Mouse (Mus musculus): Measurements from ENCODE around the gene A530064D06Rik. TPM values are rescaled to one million over a fixed set of nuclear protein-coding genes. Genes with fewer than 3 reads are reported as not detected.
"Not testable (repeated sequence)": the region's sequence is repeated elsewhere in the genome, so short reads cannot be mapped to it uniquely, and the experiment has no call there.

Gene A530064D06Rik
- polyA plus RNA-seq (2015; fragmentation: Nextera tagmentation; extraction: Ambion mirVana) = 0.17 TPM in 1 of 2 replicates, not detected in the other

- H3K4me2 ChIP-seq; ATAC-seq (ENCODE audit: insufficient number of reproducible peaks, low FRiP score, low TSS enrichment, low read depth); H3K27me3 ChIP-seq; H3K9me3 ChIP-seq; H3K36me3 ChIP-seq; H3K4me3 ChIP-seq; H3K9ac ChIP-seq; H3K27ac ChIP-seq; H3K4me1 ChIP-seq: not testable (repeated sequence)
- WGBS = 68% methylated on average over 2 of the region's 2 CpGs
Observed at GRCm38 (mm10) chr17:48167103-48167502, at the start of gene A530064D06Rik. TSS of gene A530064D06Rik (minus strand) at chr17:48167275.

GRCm38 (mm10) chr17:48215429-48215828 is 48.4 kb upstream of the A530064D06Rik start:
- Histone ChIP-seq H3K9me3 (no peaks in the 10 kb centered on the region), H3K27ac (no peak overlapping the region), H3K27me3 (no peaks in the 10 kb centered on the region), H3K4me1 (no peaks in the 10 kb centered on the region), H3K36me3 (no peaks in the 10 kb centered on the region), H3K4me2 (no peak overlapping the region), H3K9ac (no peak overlapping the region), H3K4me3 (no peak overlapping the region)
- WGBS = 88% methylated on average over 1 of the region's 1 CpGs
- ATAC-seq (ENCODE audit: insufficient number of reproducible peaks, low FRiP score, low TSS enrichment, low read depth) = no peak

GRCm38 (mm10) chr17:48213511-48213910 is 46.4 kb upstream of the A530064D06Rik start:
- Histone ChIP-seq H3K4me1 (no peaks in the 10 kb centered on the region), H3K4me2 (no peak overlapping the region), H3K9me3 (no peaks in the 10 kb centered on the region), H3K4me3 (no peak overlapping the region), H3K36me3 (no peaks in the 10 kb centered on the region), H3K27me3 (no peaks in the 10 kb centered on the region), H3K9ac (no peak overlapping the region), H3K27ac (no peak overlapping the region)
- no peak for ATAC-seq (ENCODE audit: insufficient number of reproducible peaks, low FRiP score, low TSS enrichment, low read depth)
- WGBS = 70% methylated on average over 5 of the region's 5 CpGs

- H3K4me3 ChIP-seq = no peak overlapping the region
- H3K27me3 ChIP-seq = no peaks in the 10 kb centered on the region
- no peaks in the 10 kb centered on the region for H3K4me1 ChIP-seq
- H3K9ac ChIP-seq = no peak overlapping the region
- no peak overlapping the region for H3K4me2 ChIP-seq
- 93% methylated on average over 12 of the region's 12 CpGs for WGBS
- H3K27ac ChIP-seq = no peak overlapping the region
- no peak for ATAC-seq (ENCODE audit: insufficient number of reproducible peaks, low FRiP score, low TSS enrichment, low read depth)
- H3K9me3 ChIP-seq = no peaks in the 10 kb centered on the region
- H3K36me3 ChIP-seq = no peaks in the 10 kb centered on the region
Observed at GRCm38 (mm10) chr17:48212596-48212995, 45.5 kb upstream of the A530064D06Rik start.

GRCm38 (mm10) chr17:48203086-48203485 is 36.0 kb upstream of the A530064D06Rik start:
- Histone ChIP-seq H3K9ac (no peak overlapping the region), H3K36me3 (no peaks in the 10 kb centered on the region), H3K4me3 (no peak overlapping the region), H3K27me3 (no peaks in the 10 kb centered on the region), H3K9me3 (0 out of 2 replicates have a peak, but pooled peaks cover 6% of the 10 kb centered on the region), H3K4me1 (no peaks in the 10 kb centered on the region), H3K27ac (no peak overlapping the region), H3K4me2 (no peak overlapping the region)
- ATAC-seq (ENCODE audit: insufficient number of reproducible peaks, low FRiP score, low TSS enrichment, low read depth) = no peak
- 94% methylated on average over 12 of the region's 12 CpGs for WGBS

- Histone ChIP-seq H3K9ac (no peak overlapping the region), H3K4me2 (no peak overlapping the region), H3K4me3 (no peak overlapping the region), H3K4me1 (no peaks in the 10 kb centered on the region), H3K27ac (no peak overlapping the region), H3K27me3 (no peaks in the 10 kb centered on the region), H3K36me3 (no peaks in the 10 kb centered on the region), H3K9me3 (no peaks in the 10 kb centered on the region)
- WGBS = 67% methylated on average over 2 of the region's 2 CpGs
- ATAC-seq (ENCODE audit: insufficient number of reproducible peaks, low FRiP score, low TSS enrichment, low read depth) = no peak
Observed at GRCm38 (mm10) chr17:48192366-48192765, 25.3 kb upstream of the A530064D06Rik start.

GRCm38 (mm10) chr17:48185252-48185651 is 18.2 kb upstream of the A530064D06Rik start:
- H3K27ac ChIP-seq = no peak overlapping the region
- H3K4me2 ChIP-seq = no peak overlapping the region
- H3K4me1 ChIP-seq = no peaks in the 10 kb centered on the region
- H3K36me3 ChIP-seq = no peaks in the 10 kb centered on the region
- WGBS = 78% methylated on average over 5 of the region's 5 CpGs
- no peak for ATAC-seq (ENCODE audit: insufficient number of reproducible peaks, low FRiP score, low TSS enrichment, low read depth)
- no peaks in the 10 kb centered on the region for H3K9me3 ChIP-seq
- H3K27me3 ChIP-seq = no peaks in the 10 kb centered on the region
- no peak overlapping the region for H3K4me3 ChIP-seq
- no peak overlapping the region for H3K9ac ChIP-seq

GRCm38 (mm10) chr17:48157382-48158076 is 9.5 kb downstream of the A530064D06Rik start:
- no peak for ATAC-seq (ENCODE audit: insufficient number of reproducible peaks, low FRiP score, low TSS enrichment, low read depth)
- H3K4me3 ChIP-seq = no peak overlapping the region
- no peaks in the 10 kb centered on the region for H3K4me1 ChIP-seq
- H3K36me3 ChIP-seq = no peaks in the 10 kb centered on the region
- no peak overlapping the region for H3K9ac ChIP-seq
- H3K27ac ChIP-seq = no peak overlapping the region
- no peak overlapping the region for H3K4me2 ChIP-seq
- no peaks in the 10 kb centered on the region for H3K9me3 ChIP-seq
- no peaks in the 10 kb centered on the region for H3K27me3 ChIP-seq
- 45% methylated on average over 1 of the region's 1 CpGs for WGBS

GRCm38 (mm10) chr17:48146120-48146519 is 21.0 kb downstream of the A530064D06Rik start, which contains the start of gene 9830107B12Rik:
TSS of gene 9830107B12Rik (minus strand) at chr17:48146268.
- 75% methylated on average over 3 of the region's 3 CpGs for WGBS
- Histone ChIP-seq H3K27me3 (no peaks in the 10 kb centered on the region), H3K9ac (no peak within 1 kb of the TSS), H3K4me3 (no peak within 1 kb of the TSS), H3K36me3 (no peaks in the 10 kb centered on the region), H3K9me3 (no peaks in the 10 kb centered on the region), H3K4me2 (no peak within 1 kb of the TSS), H3K4me1 (no peaks in the 10 kb centered on the region), H3K27ac (no peak within 1 kb of the TSS)
- no peak for ATAC-seq (ENCODE audit: insufficient number of reproducible peaks, low FRiP score, low TSS enrichment, low read depth)

- H3K9me3 ChIP-seq = no peaks in the 10 kb centered on the region
- no peak overlapping the region for H3K27ac ChIP-seq
- no peaks in the 10 kb centered on the region for H3K4me1 ChIP-seq
- H3K9ac ChIP-seq = no peak overlapping the region
- no peak overlapping the region for H3K4me2 ChIP-seq
- 78% methylated on average over 2 of the region's 2 CpGs for WGBS
- H3K36me3 ChIP-seq = no peaks in the 10 kb centered on the region
- H3K27me3 ChIP-seq = no peaks in the 10 kb centered on the region
- no peak overlapping the region for H3K4me3 ChIP-seq
- ATAC-seq (ENCODE audit: insufficient number of reproducible peaks, low FRiP score, low TSS enrichment, low read depth) = no peak
Observed at GRCm38 (mm10) chr17:48132810-48133209, 34.3 kb downstream of the A530064D06Rik start.

- WGBS = 91% methylated on average over 20 of the region's 20 CpGs
- ATAC-seq (ENCODE audit: insufficient number of reproducible peaks, low FRiP score, low TSS enrichment, low read depth) = no peak
- H3K9ac ChIP-seq = no peak overlapping the region
- no peak overlapping the region for H3K4me3 ChIP-seq
- H3K27ac ChIP-seq = no peak overlapping the region
- H3K4me2 ChIP-seq = no peak overlapping the region
- no peaks in the 10 kb centered on the region for H3K27me3 ChIP-seq
- no peaks in the 10 kb centered on the region for H3K4me1 ChIP-seq
- no peaks in the 10 kb centered on the region for H3K9me3 ChIP-seq
- H3K36me3 ChIP-seq = no peaks in the 10 kb centered on the region
Observed at GRCm38 (mm10) chr17:48120456-48120855, 46.6 kb downstream of the A530064D06Rik start.

GRCm38 (mm10) chr17:48119656-48120055 is 47.4 kb downstream of the A530064D06Rik start:
- no peaks in the 10 kb centered on the region for H3K27me3 ChIP-seq
- WGBS = 24% methylated on average over 3 of the region's 3 CpGs
- no peak for ATAC-seq (ENCODE audit: insufficient number of reproducible peaks, low FRiP score, low TSS enrichment, low read depth)
- H3K9ac ChIP-seq = no peak overlapping the region
- no peaks in the 10 kb centered on the region for H3K4me1 ChIP-seq
- H3K36me3 ChIP-seq = no peaks in the 10 kb centered on the region
- H3K27ac ChIP-seq = no peak overlapping the region
- H3K9me3 ChIP-seq = no peaks in the 10 kb centered on the region
- H3K4me2 ChIP-seq = no peak overlapping the region
- H3K4me3 ChIP-seq = no peak overlapping the region
